Mouse (Mus musculus) heart, adult 9 months (tissue): ENCODE data around the gene Hoxc6.

Experiments
- DNase-seq, 2 experiments: peaks; one replicate each; pipeline ENCODE4 v3.0.0; 2022; ENCODE audit warnings: low spot score in 2 of 2

The Hoxc6 gene

GRCm38 (mm10) chr15:102967511-102968397, 30.3 kb upstream of the Hoxc6 start:
- no peak for DNase-seq

- no peak for DNase-seq
These were observed 28.8 kb upstream of the Hoxc6 start for GRCm38 (mm10) chr15:102969296-102969695.

- no peak for DNase-seq
These were observed 27.3 kb upstream of the Hoxc6 start for GRCm38 (mm10) chr15:102970740-102971139.

- no peak for DNase-seq
These were observed 25.8 kb upstream of the Hoxc6 start for GRCm38 (mm10) chr15:102972254-102972653.

GRCm38 (mm10) chr15:102972753-102973152, 25.3 kb upstream of the Hoxc6 start:
- DNase-seq = no peak

GRCm38 (mm10) chr15:102975034-102975433, 23.0 kb upstream of the Hoxc6 start:
- DNase-seq = no peak

GRCm38 (mm10) chr15:102975688-102976111, 22.4 kb upstream of the Hoxc6 start:
- DNase-seq = no peak

- DNase-seq = no peak
These were observed 21.9 kb upstream of the Hoxc6 start, which contains the start of gene Hoxc9 for GRCm38 (mm10) chr15:102976171-102976570. Gene Hoxc9 (plus strand): TSS chr15:102976439.

- no peak for DNase-seq
These were observed 21.2 kb upstream of the Hoxc6 start for GRCm38 (mm10) chr15:102976631-102977422.

- DNase-seq = no peak
These were observed 20.6 kb upstream of the Hoxc6 start for GRCm38 (mm10) chr15:102977423-102977974.

GRCm38 (mm10) chr15:102978615-102979515, 19.2 kb upstream of the Hoxc6 start:
- no peak for DNase-seq

GRCm38 (mm10) chr15:102979936-102980335, 18.1 kb upstream of the Hoxc6 start:
- no peak for DNase-seq

GRCm38 (mm10) chr15:102980352-102980751, 17.7 kb upstream of the Hoxc6 start:
- DNase-seq = no peak

- DNase-seq = no peak
These were observed 17.1 kb upstream of the Hoxc6 start for GRCm38 (mm10) chr15:102980912-102981311.

GRCm38 (mm10) chr15:102981379-102982288, 16.4 kb upstream of the Hoxc6 start:
- DNase-seq = no peak

- DNase-seq = no peak
These were observed 14.3 kb upstream of the Hoxc6 start for GRCm38 (mm10) chr15:102983716-102984115.

GRCm38 (mm10) chr15:102984521-102984920, 13.5 kb upstream of the Hoxc6 start:
- no peak for DNase-seq

GRCm38 (mm10) chr15:102984925-102985324, 13.1 kb upstream of the Hoxc6 start:
- DNase-seq = no peak

GRCm38 (mm10) chr15:102987124-102987833, 10.8 kb upstream of the Hoxc6 start:
- DNase-seq = peak; percentile 77 to 89

- DNase-seq = no peak
These were observed 10.0 kb upstream of the Hoxc6 start for GRCm38 (mm10) chr15:102988078-102988477.
